Mouse (Mus musculus) embryonic facial prominence, embryonic 10.5 days (tissue): Measurements from ENCODE around the gene Acap3. TPM values are rescaled to one million over a fixed set of nuclear protein-coding genes. Genes with fewer than 3 reads are reported as not detected.

Source experiments
- microRNA-seq: library from miRNA; unstranded; fragments of <30 nt; microRNA quantifications from one replicate; pipeline ENCODE4, GENCODE M21; 2017
- polyA plus RNA-seq: library from polyadenylated mRNA; unstranded; fragments of >200 nt; fragmentation: Nextera tagmentation; extraction: Ambion mirVana; gene quantifications from 2 replicates; pipeline ENCODE4 v1.2.1, GENCODE M21; 2016

Acap3 gene
- polyA plus RNA-seq, 1 experiment from 2014 or later = 24.1 TPM

Small RNA genes lying within 50 kb of the gene (microRNA-seq; reads per million reads assigned to microRNA genes)
- gene Gm22991 = not detected

Other genes with a start within 250 kb of the Acap3 start
- not detected in 2 replicates for gene Gm10563, start 246.4 kb upstream of the Acap3 start, polyA plus RNA-seq
- gene Mmp23, start 238.4 kb upstream of the Acap3 start, polyA plus RNA-seq = 5.8 and 7.4 TPM in 2 replicates
- 19.3 and 20.0 TPM in 2 replicates for gene Mib2, start 222.6 kb upstream of the Acap3 start, polyA plus RNA-seq
- gene Fndc10, start 197.5 kb upstream of the Acap3 start, polyA plus RNA-seq = 1.5 and 1.8 TPM in 2 replicates
- 158 and 167 TPM in 2 replicates for gene Ssu72, start 187.0 kb upstream of the Acap3 start, polyA plus RNA-seq
- gene Tmem240, start 157.0 kb upstream of the Acap3 start, polyA plus RNA-seq = 0.53 and 0.79 TPM in 2 replicates
- gene Atad3a, start 130.7 kb upstream of the Acap3 start, polyA plus RNA-seq = 132 and 137 TPM in 2 replicates
- 8.6 and 9.3 TPM in 2 replicates for gene Vwa1, start 117.1 kb upstream of the Acap3 start, polyA plus RNA-seq
- 0.59 and 0.61 TPM in 2 replicates for gene Tmem88b, start 105.9 kb upstream of the Acap3 start, polyA plus RNA-seq
- 0.20 TPM in 1 of 2 replicates, not detected in the other for gene Ankrd65, start 101.4 kb upstream of the Acap3 start, polyA plus RNA-seq
- gene Mrpl20, start 88.9 kb upstream of the Acap3 start, polyA plus RNA-seq = 254 and 259 TPM in 2 replicates
- 179 and 187 TPM in 2 replicates for gene Ccnl2, start 79.3 kb upstream of the Acap3 start, polyA plus RNA-seq
- gene Aurkaip1, start 60.5 kb upstream of the Acap3 start, polyA plus RNA-seq = 170 and 178 TPM in 2 replicates
- 43.6 and 43.9 TPM in 2 replicates for gene Mxra8, start 52.1 kb upstream of the Acap3 start, polyA plus RNA-seq
- 4.3 and 5.0 TPM in 2 replicates for gene Dvl1, start 44.4 kb upstream of the Acap3 start, polyA plus RNA-seq
- 0.29 and 0.43 TPM in 2 replicates for gene Tas1r3, start 28.5 kb upstream of the Acap3 start, polyA plus RNA-seq
- 18.6 and 19.4 TPM in 2 replicates for gene Cptp, start 22.4 kb upstream of the Acap3 start, polyA plus RNA-seq
- 97.9 and 109 TPM in 2 replicates for gene Ints11, start 22.3 kb upstream of the Acap3 start, polyA plus RNA-seq
- 50.1 and 52.7 TPM in 2 replicates for gene Pusl1, start within 50 bp of the Acap3 start, polyA plus RNA-seq
- 146 and 151 TPM in 2 replicates for gene Ube2j2, start 52.0 kb downstream of the Acap3 start, polyA plus RNA-seq
- gene C1qtnf12, start 70.5 kb downstream of the Acap3 start, polyA plus RNA-seq = 22.7 and 23.6 TPM in 2 replicates
- gene B3galt6, start 100.8 kb downstream of the Acap3 start, polyA plus RNA-seq = 12.7 and 15.7 TPM in 2 replicates
- gene Sdf4, start 101.0 kb downstream of the Acap3 start, polyA plus RNA-seq = 132 and 138 TPM in 2 replicates
- gene Tnfrsf4, start 122.0 kb downstream of the Acap3 start, polyA plus RNA-seq = 1.1 and 1.4 TPM in 2 replicates
- gene Tnfrsf18, start 134.3 kb downstream of the Acap3 start, polyA plus RNA-seq = 1.2 and 1.4 TPM in 2 replicates
- gene Ttll10, start 167.6 kb downstream of the Acap3 start, polyA plus RNA-seq = 0.69 and 0.95 TPM in 2 replicates
- 73.9 and 76.9 TPM in 2 replicates for gene 9430015G10Rik, start 218.2 kb downstream of the Acap3 start, polyA plus RNA-seq
- 0.70 and 0.89 TPM in 2 replicates for gene Rnf223, start 238.7 kb downstream of the Acap3 start, polyA plus RNA-seq